Mouse (Mus musculus): Measurements from ENCODE around the gene Zfp385a.

The Zfp385a gene

GRCm38 (mm10) chr15:103335488-103336235, 4.2 kb downstream of the Zfp385a start:
- DNase-seq (ENCODE audit: low spot score), result no peak

- no peak for DNase-seq (ENCODE audit: low spot score)
Measured at GRCm38 (mm10) chr15:103335040-103335439, 4.9 kb downstream of the Zfp385a start.

- DNase-seq (ENCODE audit: low spot score), result no peak
Measured at GRCm38 (mm10) chr15:103334194-103334593, 5.7 kb downstream of the Zfp385a start.

GRCm38 (mm10) chr15:103333738-103334137, 6.2 kb downstream of the Zfp385a start:
- DNase-seq (ENCODE audit: low spot score), result no peak

- no peak for DNase-seq (ENCODE audit: low spot score)
Measured at GRCm38 (mm10) chr15:103333081-103333615, 6.7 kb downstream of the Zfp385a start.

- peak; percentile 94 for DNase-seq (ENCODE audit: low spot score)
Measured at GRCm38 (mm10) chr15:103323455-103324247, 16.2 kb downstream of the Zfp385a start.

- DNase-seq (ENCODE audit: low spot score), result no peak
Measured at GRCm38 (mm10) chr15:103323070-103323454, 16.8 kb downstream of the Zfp385a start.

GRCm38 (mm10) chr15:103322396-103322795, 17.5 kb downstream of the Zfp385a start:
- DNase-seq (ENCODE audit: low spot score), result no peak

GRCm38 (mm10) chr15:103321076-103321475, 18.8 kb downstream of the Zfp385a start:
- DNase-seq (ENCODE audit: low spot score), result no peak

GRCm38 (mm10) chr15:103318201-103318816, 21.6 kb downstream of the Zfp385a start:
- DNase-seq (ENCODE audit: low spot score), result no peak

- no peak for DNase-seq (ENCODE audit: low spot score)
Measured at GRCm38 (mm10) chr15:103317731-103318130, 22.2 kb downstream of the Zfp385a start.

GRCm38 (mm10) chr15:103317120-103317519, 22.8 kb downstream of the Zfp385a start:
- no peak for DNase-seq (ENCODE audit: low spot score)

GRCm38 (mm10) chr15:103315979-103316776, 23.7 kb downstream of the Zfp385a start:
- DNase-seq (ENCODE audit: low spot score), result no peak

- peak; percentile 76 for DNase-seq (ENCODE audit: low spot score)
Measured at GRCm38 (mm10) chr15:103315011-103315502, 24.8 kb downstream of the Zfp385a start.

GRCm38 (mm10) chr15:103314181-103314580, 25.7 kb downstream of the Zfp385a start:
- DNase-seq (ENCODE audit: low spot score), result no peak

GRCm38 (mm10) chr15:103313495-103314095, 26.3 kb downstream of the Zfp385a start:
- peak; percentile 56 for DNase-seq (ENCODE audit: low spot score)

- no peak for DNase-seq (ENCODE audit: low spot score)
Measured at GRCm38 (mm10) chr15:103310365-103310910, 29.5 kb downstream of the Zfp385a start, which contains the start of gene Gpr84. Gpr84 (minus strand) TSS chr15:103310612.

- no peak for DNase-seq (ENCODE audit: low spot score)
Measured at GRCm38 (mm10) chr15:103308876-103309580, 30.9 kb downstream of the Zfp385a start.

- peak; percentile 38 for DNase-seq (ENCODE audit: low spot score)
Measured at GRCm38 (mm10) chr15:103308056-103308875, 31.6 kb downstream of the Zfp385a start.

Measured in yolk sac, embryonic 10.5 days (tissue).